Mouse (Mus musculus): ENCODE measurements around the gene Aars2. TPM values are rescaled to one million over a fixed set of nuclear protein-coding genes. Genes with fewer than 3 reads are reported as not detected.
A peak's percentile ranks its signal among the peaks of the same experiment; 100 is the strongest.

The Aars2 gene
- total RNA-seq, 4 experiments from 2014 or later = 18.1 to 23.7 (median 19.0) TPM

DNA sequence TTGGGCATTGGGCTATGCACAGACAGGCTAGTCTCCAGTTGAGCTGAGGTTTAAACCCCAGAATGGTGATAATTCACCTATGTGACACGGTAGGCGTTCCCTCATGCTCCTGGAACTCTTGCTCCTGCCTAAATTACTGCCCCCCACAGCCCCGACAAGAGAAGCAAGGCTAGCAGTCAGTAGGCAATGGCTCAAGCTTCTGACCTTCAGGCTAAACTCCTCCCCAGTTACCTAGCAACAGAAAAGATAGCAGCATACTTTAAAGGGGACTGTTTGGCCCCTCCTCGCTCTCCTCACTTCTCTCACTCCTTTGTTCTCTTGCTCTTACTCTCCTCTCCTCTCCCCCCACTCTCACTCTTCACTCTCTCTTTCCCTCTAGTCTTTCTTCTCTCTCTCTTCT, 5.7 kb upstream of the Aars2 start:
- DNase-seq = no peak

DNA sequence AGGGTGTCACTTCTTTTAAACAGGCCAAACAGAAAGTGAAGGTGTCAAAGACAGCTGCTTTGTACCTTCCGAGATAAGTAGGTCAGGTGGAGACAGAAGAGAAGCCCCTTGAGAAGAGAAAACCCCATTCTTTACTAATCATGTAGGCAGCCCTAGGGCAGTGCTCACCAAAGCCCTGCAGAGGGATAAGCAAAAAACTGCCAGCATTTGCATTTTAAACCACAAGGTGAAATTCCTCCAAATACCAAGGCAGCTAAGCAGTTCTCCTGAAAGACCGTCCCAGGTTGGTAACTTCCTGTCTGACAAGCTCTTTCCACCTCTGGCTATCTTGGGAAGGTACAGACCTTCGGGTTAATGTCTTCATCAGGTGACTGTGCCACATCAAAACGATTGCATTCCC, 4.3 kb upstream of the Aars2 start:
- no peak for DNase-seq

DNA sequence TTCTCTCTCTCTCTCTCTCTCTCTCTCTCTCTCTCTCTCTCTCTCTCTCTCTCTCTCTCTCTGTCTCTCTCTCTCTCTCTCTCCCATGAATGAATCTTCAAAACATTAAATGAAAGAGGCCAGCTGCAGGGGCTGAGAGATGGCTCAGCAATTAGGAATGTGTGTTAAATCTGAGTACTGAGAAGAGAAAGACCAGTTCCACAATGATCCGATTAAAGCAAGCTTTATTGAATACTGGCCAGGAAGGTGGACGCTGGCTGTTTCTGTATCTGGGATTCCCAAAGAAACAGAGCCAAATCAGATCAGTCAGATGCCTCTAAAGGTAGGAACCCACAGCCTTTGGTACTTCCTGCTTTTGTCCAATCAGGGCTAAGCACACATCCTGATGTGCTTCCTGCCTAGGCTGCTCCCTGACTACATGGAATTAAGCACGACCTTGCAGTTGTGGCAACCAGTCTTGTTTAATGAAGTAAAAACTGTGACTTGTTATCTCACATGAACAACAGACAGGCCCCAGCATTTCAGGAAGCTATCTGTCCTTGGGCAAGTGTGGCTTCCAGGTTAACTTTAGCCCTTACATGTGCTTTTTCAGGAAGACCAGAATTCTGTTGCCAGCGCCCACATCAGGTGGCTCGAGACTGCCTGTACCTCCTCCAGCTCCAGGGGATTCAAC, 3.2 kb upstream of the Aars2 start:
- DNase-seq = no peak

- DNase-seq = no peak
Observed at GRCm38 (mm10) chr17:45505941-45506465, 638 bp upstream of the Aars2 start.

DNA sequence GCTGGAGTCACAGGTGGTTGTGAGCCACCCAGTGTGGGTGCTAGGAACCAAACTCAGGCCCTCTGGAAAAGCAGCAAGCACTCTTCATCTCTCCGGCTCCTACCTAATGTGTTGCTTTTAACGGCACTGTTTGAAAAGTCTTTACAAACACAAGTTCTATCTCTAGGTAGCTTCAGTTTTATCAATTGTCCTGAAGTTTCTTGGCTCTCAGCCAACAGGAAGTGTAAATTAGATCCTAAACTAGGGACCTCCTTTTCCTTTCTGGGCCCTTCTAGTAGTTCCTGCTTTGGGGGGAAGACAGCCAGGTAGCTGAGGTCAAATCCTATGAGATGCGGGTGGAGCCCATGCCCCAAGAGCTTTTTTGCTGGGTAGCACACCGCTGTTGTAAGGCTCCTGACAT, 4.2 kb downstream of the Aars2 start:
- DNase-seq = no peak

GRCm38 (mm10) chr17:45511757-45512156, 5.1 kb downstream of the Aars2 start:
- DNase-seq = no peak

- no peak for DNase-seq
Observed at GRCm38 (mm10) chr17:45515204-45515726, 8.6 kb downstream of the Aars2 start.

GRCm38 (mm10) chr17:45515806-45516205, 9.2 kb downstream of the Aars2 start:
- no peak for DNase-seq

- peak; percentile 49 for DNase-seq
Observed at GRCm38 (mm10) chr17:45516488-45516887, 9.8 kb downstream of the Aars2 start.

GRCm38 (mm10) chr17:45517135-45517534, 10.5 kb downstream of the Aars2 start:
- no peak for DNase-seq

DNA sequence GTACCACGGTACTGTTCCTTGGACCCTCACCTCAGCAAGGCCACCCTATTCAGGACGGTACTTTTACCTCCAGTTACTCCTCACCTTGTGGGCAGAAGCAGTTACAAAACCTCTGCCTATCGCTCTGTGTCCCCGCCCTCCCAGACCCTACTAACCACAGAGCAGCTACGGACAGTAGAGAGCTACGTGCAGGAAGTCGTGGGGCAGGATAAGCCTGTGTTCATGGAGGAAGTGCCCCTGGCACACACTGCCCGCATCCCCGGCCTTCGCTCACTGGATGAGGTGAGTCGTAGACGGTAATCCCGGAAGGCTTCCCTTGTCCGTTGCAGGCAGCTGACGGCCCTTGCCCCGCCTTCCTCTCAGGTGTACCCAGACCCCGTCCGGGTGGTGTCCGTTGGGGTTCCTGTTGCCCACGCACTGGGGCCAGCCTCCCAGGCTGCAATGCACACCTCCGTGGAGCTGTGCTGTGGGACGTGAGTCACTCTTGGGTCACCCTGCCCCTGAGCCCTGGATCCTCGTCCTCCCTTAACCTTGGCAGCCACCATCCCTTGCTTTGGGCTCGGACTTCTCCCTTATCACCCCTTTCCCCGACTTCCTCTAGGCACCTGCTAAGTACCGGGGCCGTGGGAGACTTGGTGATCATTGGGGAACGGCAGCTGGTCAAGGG, 11.0 kb downstream of the Aars2 start:
- no peak for DNase-seq

GRCm38 (mm10) chr17:45518766-45519475, 12.3 kb downstream of the Aars2 start:
- DNase-seq = no peak

DNA sequence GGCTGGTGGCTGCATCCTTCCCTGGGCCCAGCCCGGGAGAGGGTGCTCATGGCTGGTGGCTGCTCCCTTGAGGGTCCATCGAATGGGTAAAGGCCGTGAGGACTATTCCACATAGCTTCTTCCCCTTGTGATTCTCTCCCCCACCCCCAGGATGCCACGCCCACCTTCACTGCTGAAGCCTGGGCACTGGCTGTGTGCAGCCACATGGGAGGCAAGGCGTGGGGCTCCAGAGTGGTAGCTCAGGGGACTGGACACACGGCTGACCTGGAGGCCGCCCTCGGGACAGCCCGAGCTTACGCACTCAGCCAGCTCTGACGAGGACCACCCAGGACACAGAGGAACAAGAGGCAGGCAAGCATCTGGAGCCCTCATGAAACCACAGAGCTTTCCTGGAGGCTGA, 13.5 kb downstream of the Aars2 start:
- DNase-seq = no peak

GRCm38 (mm10) chr17:45523263-45523662, 16.6 kb downstream of the Aars2 start, which contains the start of gene Tcte1:
Gene Tcte1, plus strand, starts transcription at chr17:45523434.
- DNase-seq = no peak

DNA sequence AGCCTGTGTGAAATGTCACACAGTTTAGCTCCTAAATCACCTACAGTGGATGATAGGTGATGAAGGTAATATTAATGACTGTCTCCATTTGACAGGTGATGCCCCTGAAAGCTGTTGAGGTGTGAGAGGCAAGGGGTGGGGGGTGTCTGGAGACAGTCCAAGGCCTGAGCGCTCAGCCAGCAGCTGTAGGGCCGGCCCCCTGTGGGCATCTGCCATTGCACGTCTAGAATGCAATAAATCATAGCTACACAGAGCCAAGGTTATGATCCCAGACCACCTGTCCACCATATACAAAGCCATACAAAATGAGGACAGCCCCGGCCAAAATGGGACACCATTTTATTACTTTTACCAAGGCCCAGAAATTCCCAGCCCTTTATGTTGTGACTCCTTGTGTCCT, 18.3 kb downstream of the Aars2 start:
- DNase-seq = no peak

- no peak for DNase-seq
Observed at GRCm38 (mm10) chr17:45526571-45526970, 19.9 kb downstream of the Aars2 start.

- DNase-seq = no peak
Observed at GRCm38 (mm10) chr17:45530346-45530782, 23.7 kb downstream of the Aars2 start.

GRCm38 (mm10) chr17:45532896-45533295, 26.3 kb downstream of the Aars2 start:
- no peak for DNase-seq

- DNase-seq = no peak
Observed at GRCm38 (mm10) chr17:45536264-45536663, 29.6 kb downstream of the Aars2 start.

- no peak for DNase-seq
Observed at GRCm38 (mm10) chr17:45538394-45538793, 31.8 kb downstream of the Aars2 start.

DNA sequence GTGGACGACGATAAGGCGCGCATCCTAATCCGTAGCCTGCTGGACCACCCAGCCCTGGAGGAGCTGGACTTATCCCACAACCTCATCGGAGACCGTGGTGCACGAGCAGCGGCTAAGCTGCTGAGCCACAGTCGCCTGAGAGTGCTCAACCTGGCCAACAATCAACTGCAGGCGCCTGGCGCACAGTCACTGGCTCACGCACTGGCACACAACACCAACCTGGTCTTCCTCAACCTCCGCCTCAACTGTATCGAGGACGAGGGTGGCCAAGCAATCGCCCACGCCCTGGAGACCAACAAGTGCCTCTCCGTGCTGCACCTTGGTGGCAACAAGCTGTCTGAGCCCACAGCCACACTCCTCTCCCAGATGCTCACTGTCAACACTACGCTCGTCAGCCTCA, 33.0 kb downstream of the Aars2 start:
- DNase-seq = no peak

DNA sequence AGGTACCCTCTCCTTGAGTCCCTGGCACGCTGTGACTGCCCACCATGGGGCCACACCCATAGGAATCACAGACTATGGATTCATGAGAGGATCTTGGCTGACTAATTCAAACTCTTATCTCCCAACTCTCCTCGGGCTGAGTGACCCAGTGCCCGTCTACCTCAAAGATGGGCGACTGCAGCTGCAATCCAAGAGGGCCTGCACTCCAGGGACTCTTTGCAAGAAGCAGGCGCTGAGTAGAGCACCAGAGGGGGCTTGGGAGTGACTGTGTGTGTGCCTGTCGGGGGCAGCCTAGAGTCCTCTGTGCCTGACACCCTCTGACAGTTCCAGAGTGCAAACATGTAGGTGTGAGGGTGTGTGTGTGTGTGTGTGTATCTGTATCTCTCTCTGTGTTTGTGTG, 35.5 kb downstream of the Aars2 start:
- no peak for DNase-seq

DNA sequence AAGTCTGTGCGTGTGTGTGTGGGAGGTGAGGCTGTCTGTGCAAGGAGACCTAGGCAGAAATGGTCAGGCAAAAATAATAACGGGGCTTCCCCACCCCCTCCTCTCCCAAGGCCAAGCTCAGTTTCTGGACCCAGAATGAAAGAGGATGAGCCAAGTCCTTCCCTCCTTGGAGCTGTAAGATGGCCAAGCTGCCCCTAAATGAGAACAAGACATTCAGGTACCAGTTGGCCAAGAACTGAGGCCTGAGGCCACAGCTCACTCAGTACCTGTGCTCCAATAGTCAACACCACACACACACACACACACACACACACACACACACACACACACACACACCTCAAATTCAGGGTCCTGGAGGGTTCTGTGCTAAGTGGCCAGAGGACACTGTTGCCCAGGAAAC, 36.1 kb downstream of the Aars2 start:
- DNase-seq = no peak
